Mouse (Mus musculus) midbrain, postnatal 0 days (tissue): ENCODE data around the gene Tnfsf8. TPM values are rescaled to one million over a fixed set of nuclear protein-coding genes. Genes with fewer than 3 reads are reported as not detected.

ENCODE experiments used
- ATAC-seq: fragments of 200-750 bp; cut with Nextera tagmentation; 2 replicates; pipeline ENCODE4 v1.8.0; 2017; ENCODE audit warnings: moderate number of reproducible peaks, mild to moderate bottlenecking, moderate TSS enrichment, moderate library complexity; ENCODE audit not compliant: low FRiP score
- DNase-seq: peaks from one replicate; pipeline ENCODE4 v3.0.0-alpha.2; 2015; ENCODE audit warnings: low spot score
- H3K27ac ChIP-seq: fragments of 300-500 bp; sonication (generic); 2 replicates; pipeline ENCODE4 v1.5.1; 2014; ENCODE audit warnings: low read depth, mild to moderate bottlenecking, low read length, mixed read lengths
- H3K27me3 ChIP-seq: fragments of 300-500 bp; sonication (generic); 2 replicates; pipeline ENCODE4 v1.6.1; 2014; ENCODE audit warnings: low read length, control low read depth, mixed read lengths; ENCODE audit not compliant: insufficient read depth
- H3K36me3 ChIP-seq: fragments of 300-500 bp; sonication (generic); 2 replicates; pipeline ENCODE4 v1.6.1; 2014; ENCODE audit warnings: low read length, control low read depth, mixed read lengths; ENCODE audit not compliant: insufficient read depth
- H3K4me1 ChIP-seq: fragments of 300-500 bp; sonication (generic); 2 replicates; pipeline ENCODE4 v1.6.1; 2014; ENCODE audit warnings: mild to moderate bottlenecking, control low read depth, antibody characterized with exemption, low read length, mixed read lengths; ENCODE audit not compliant: insufficient read depth
- H3K4me2 ChIP-seq: fragments of 300-500 bp; sonication (generic); 2 replicates; pipeline ENCODE4 v1.6.1; 2014; ENCODE audit warnings: low read depth, mild to moderate bottlenecking, low read length, mixed read lengths; ENCODE audit not compliant: poor library complexity, severe bottlenecking
- H3K4me3 ChIP-seq: fragments of 300-500 bp; sonication (generic); 2 replicates; pipeline ENCODE4 v1.5.1; 2014; ENCODE audit warnings: low read depth, mild to moderate bottlenecking, low read length, moderate library complexity
- H3K9ac ChIP-seq: fragments of 300-500 bp; sonication (generic); replicated peaks from 2 replicates; pipeline ENCODE4 v1.6.1; 2014; ENCODE audit warnings: mild to moderate bottlenecking, low read length, moderate library complexity, mixed read lengths; ENCODE audit not compliant: poor library complexity, severe bottlenecking
- H3K9me3 ChIP-seq: fragments of 300-500 bp; sonication (generic); 2 replicates; pipeline ENCODE4 v1.6.1; 2016; ENCODE audit warnings: low read length, control low read depth
- CTCF ChIP-seq: IDR thresholded peaks from 2 replicates; pipeline ENCODE4 v1.5.1; 2016; ENCODE audit warnings: antibody characterized with exemption, mild to moderate bottlenecking
- WGBS: fragments of 180-500 bp; shearing (Covaris S2); extraction: QIAGEN DNeasy Blood & Tissue Kit; methylation state at CpG from one replicate; pipeline ENCODE4 v1.1.7; 2014; 5-methylcytosine and 5-hydroxymethylcytosine counted together
- polyA plus RNA-seq: library from polyadenylated mRNA; unstranded; fragments of >200 nt; fragmentation: Nextera tagmentation; extraction: Ambion mirVana; gene quantifications from 2 replicates; pipeline ENCODE4 v1.2.1, GENCODE M21; 2015
- total RNA-seq: library from RNA; depleted of rRNA; stranded (reverse); fragments of >200 nt; gene quantifications from 2 replicates; pipeline ENCODE4 v1.2.3, GENCODE M21; 2014

The Tnfsf8 gene
- total and polyA plus RNA-seq, 2 experiments from 2014 or later = not detected

GRCm38 (mm10) chr4:63862092-63862697 is 1.0 kb upstream of the Tnfsf8 start:
- WGBS = 79% methylated on average over 4 of the region's 4 CpGs
- Histone ChIP-seq H3K27ac (no peak overlapping the region), H3K9me3 (no peaks in the 10 kb centered on the region), H3K36me3 (no peaks in the 10 kb centered on the region), H3K4me1 (no peaks in the 10 kb centered on the region), H3K27me3 (no peaks in the 10 kb centered on the region), H3K4me2 (no peak overlapping the region), H3K9ac (no peak overlapping the region), H3K4me3 (no peak overlapping the region)
- ATAC-seq = no peak
- DNase-seq = no peak
- TF ChIP-seq CTCF = no peak

DNA sequence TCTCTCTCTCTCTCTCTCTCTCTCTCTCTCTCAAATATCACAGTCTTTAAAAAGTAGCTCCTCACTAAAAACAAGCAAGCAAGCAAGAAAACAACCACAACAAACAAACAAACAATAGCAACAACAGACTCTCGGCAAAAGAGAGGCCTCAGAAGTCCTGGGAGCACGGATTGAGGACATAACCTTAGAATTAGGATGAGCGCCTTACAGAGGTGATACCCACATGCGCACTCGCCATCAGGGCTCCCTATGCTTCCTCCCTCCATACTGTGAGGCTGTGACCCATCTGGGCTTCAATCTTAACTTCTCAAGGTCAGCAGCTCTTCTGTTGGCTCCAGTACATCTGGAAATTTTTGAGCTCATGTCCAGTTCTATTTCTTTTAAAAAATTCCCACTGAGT is 911 bp downstream of the Tnfsf8 start:
- no peaks in the 10 kb centered on the region for H3K4me1 ChIP-seq
- no peak overlapping the region for H3K4me2 ChIP-seq
- H3K9me3 ChIP-seq = no peaks in the 10 kb centered on the region
- H3K4me3 ChIP-seq = no peak overlapping the region
- H3K27ac ChIP-seq = no peak overlapping the region
- H3K27me3 ChIP-seq = no peaks in the 10 kb centered on the region
- no peaks in the 10 kb centered on the region for H3K36me3 ChIP-seq
- DNase-seq = no peak
- ATAC-seq = no peak
- TF ChIP-seq CTCF = no peak
- H3K9ac ChIP-seq = no peak overlapping the region
- WGBS = 82% methylated on average over 5 of the region's 5 CpGs

GRCm38 (mm10) chr4:63859785-63860203 is 1.4 kb downstream of the Tnfsf8 start:
- H3K27ac ChIP-seq = no peak overlapping the region
- DNase-seq (no peak), ATAC-seq (no peak)
- no peaks in the 10 kb centered on the region for H3K9me3 ChIP-seq
- TF ChIP-seq CTCF = no peak
- H3K9ac ChIP-seq = no peak overlapping the region
- 84% methylated on average over 4 of the region's 4 CpGs for WGBS
- no peaks in the 10 kb centered on the region for H3K27me3 ChIP-seq
- no peak overlapping the region for H3K4me2 ChIP-seq
- no peaks in the 10 kb centered on the region for H3K36me3 ChIP-seq
- no peak overlapping the region for H3K4me3 ChIP-seq
- H3K4me1 ChIP-seq = no peaks in the 10 kb centered on the region

DNA sequence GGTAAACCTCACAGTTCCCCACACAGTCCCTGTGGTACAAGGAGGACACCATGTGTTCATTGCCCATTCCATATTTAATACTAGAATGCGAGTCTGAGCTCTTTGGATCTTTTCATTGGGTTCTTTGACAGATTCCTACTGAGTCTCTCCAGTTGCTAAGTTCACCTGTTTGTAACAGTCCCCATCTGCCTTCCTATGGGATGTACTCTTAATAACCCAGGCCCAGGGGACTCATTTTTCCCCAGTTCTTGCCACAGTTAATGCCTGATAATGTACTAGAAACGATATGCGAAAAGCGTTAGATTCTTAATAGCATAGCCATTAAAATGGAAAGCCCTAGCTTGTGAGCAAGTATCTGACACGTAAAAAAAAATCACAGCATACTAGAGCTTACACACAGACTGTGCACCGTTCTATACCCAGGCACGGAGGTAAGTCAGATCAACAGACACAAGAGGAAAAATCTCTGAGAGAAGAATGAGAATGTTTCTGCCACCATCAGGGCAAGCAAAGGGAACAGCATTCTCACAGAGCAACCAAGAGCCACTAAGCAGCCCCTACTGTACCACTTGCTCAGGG is 2.4 kb downstream of the Tnfsf8 start:
- no peak for ATAC-seq
- no peaks in the 10 kb centered on the region for H3K36me3 ChIP-seq
- no peak for TF ChIP-seq CTCF
- no peak for DNase-seq
- no peak overlapping the region for H3K4me3 ChIP-seq
- no peaks in the 10 kb centered on the region for H3K27me3 ChIP-seq
- H3K4me1 ChIP-seq = no peaks in the 10 kb centered on the region
- 77% methylated on average over 7 of the region's 7 CpGs for WGBS
- no peak overlapping the region for H3K27ac ChIP-seq
- H3K9me3 ChIP-seq = no peaks in the 10 kb centered on the region
- H3K9ac ChIP-seq = no peak overlapping the region
- H3K4me2 ChIP-seq = no peak overlapping the region

GRCm38 (mm10) chr4:63856764-63857163 is 4.4 kb downstream of the Tnfsf8 start:
- no peak for ATAC-seq
- H3K4me1 ChIP-seq = no peaks in the 10 kb centered on the region
- DNase-seq = no peak
- no peak overlapping the region for H3K4me3 ChIP-seq
- H3K9me3 ChIP-seq = no peaks in the 10 kb centered on the region
- H3K27me3 ChIP-seq = no peaks in the 10 kb centered on the region
- WGBS = 89% methylated on average over 6 of the region's 6 CpGs
- H3K36me3 ChIP-seq = no peaks in the 10 kb centered on the region
- H3K4me2 ChIP-seq = no peak overlapping the region
- no peak for TF ChIP-seq CTCF
- H3K9ac ChIP-seq = no peak overlapping the region
- H3K27ac ChIP-seq = no peak overlapping the region

GRCm38 (mm10) chr4:63853782-63854386 is 7.3 kb downstream of the Tnfsf8 start:
- H3K9ac ChIP-seq = no peak overlapping the region
- 89% methylated on average over 1 of the region's 1 CpGs for WGBS
- DNase-seq (peak; percentile 10), ATAC-seq (0 out of 2 replicates have a peak, but pooled peaks have one; percentile 34)
- no peaks in the 10 kb centered on the region for H3K36me3 ChIP-seq
- H3K27ac ChIP-seq = no peak overlapping the region
- H3K4me1 ChIP-seq = no peaks in the 10 kb centered on the region
- TF ChIP-seq CTCF = no peak
- H3K27me3 ChIP-seq = no peaks in the 10 kb centered on the region
- no peaks in the 10 kb centered on the region for H3K9me3 ChIP-seq
- H3K4me3 ChIP-seq = no peak overlapping the region
- H3K4me2 ChIP-seq = no peak overlapping the region
